Mouse (Mus musculus) cortical plate, adult 2 months (tissue): Measurements from ENCODE around the gene Gstt2.

Source experiments
- CTCF ChIP-seq: fragments of 200-500 bp; IDR thresholded peaks from 2 replicates; pipeline ENCODE4 v1.5.1; 2011; ENCODE audit warnings: mild to moderate bottlenecking, control low read depth, low read length; ENCODE audit not compliant: insufficient read depth; ENCODE audit errors: extremely low read depth
- POLR2A ChIP-seq: fragments of 200-500 bp; IDR thresholded peaks from 2 replicates; pipeline ENCODE4 v1.6.1; 2011; ENCODE audit warnings: mild to moderate bottlenecking, low read length, control low read depth; ENCODE audit not compliant: insufficient read depth; ENCODE audit errors: extremely low read depth

DNA sequence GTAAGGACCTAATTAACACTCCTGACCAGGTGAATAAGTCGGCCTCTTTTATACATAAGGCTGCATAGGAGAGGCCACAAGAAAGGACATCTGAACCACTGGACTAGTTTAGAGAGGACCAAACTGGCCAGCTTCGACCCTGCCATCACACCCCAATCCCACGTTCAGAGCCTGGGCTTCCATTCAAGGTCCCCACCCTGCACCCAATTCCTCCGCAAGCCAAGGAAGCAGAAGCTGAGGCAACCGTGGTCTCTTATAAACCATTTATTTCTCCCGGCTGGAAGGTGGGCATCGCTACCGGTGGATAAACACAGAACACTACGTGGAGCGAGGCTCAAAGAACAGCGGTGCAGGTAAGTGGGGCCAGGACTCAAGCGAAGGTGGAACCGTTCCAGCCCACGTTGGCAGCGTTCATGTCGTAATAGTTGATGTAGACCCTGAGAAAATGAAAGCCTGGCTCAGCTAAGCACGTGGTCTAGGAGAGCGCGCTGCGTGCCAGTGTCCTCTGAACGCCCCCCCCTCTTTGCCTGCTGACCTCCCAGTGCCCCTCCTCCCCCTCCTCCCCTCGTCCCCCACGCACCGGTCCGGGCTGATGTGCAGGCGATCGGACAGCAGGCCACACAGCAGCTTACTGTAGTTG is 22.0 kb upstream of the Gstt2 start:
- no peak for TF ChIP-seq POLR2A
- no peak for TF ChIP-seq CTCF
